Mouse (Mus musculus) kidney, adult 2 months (tissue): Measurements from ENCODE around the gene Irf7. TPM values are rescaled to one million over a fixed set of nuclear protein-coding genes. Genes with fewer than 3 reads are reported as not detected.

Experiments
- DNase-seq: peaks from one replicate; pipeline ENCODE4 v3.0.0; 2021
- H3K27ac ChIP-seq: fragments of 200-500 bp; 2 replicates; pipeline ENCODE4 v1.5.1; 2012; ENCODE audit warnings: low read depth, low read length, control low read depth, inconsistent platforms; ENCODE audit not compliant: insufficient read depth
- H3K27me3 ChIP-seq: fragments of 200-500 bp; replicated peaks from 2 replicates; pipeline ENCODE4 v1.6.1; 2012; ENCODE audit warnings: mild to moderate bottlenecking, moderate library complexity, low read length, inconsistent platforms; ENCODE audit not compliant: control insufficient read depth, insufficient read depth
- H3K36me3 ChIP-seq: fragments of 200-500 bp; 2 replicates; pipeline ENCODE4 v1.6.1; 2012; ENCODE audit warnings: mild to moderate bottlenecking, moderate library complexity, low read length, inconsistent platforms; ENCODE audit not compliant: control insufficient read depth, insufficient read depth
- H3K4me1 ChIP-seq: fragments of 200-500 bp; 2 replicates; pipeline ENCODE4 v1.6.1; 2011; ENCODE audit warnings: low read length; ENCODE audit not compliant: control insufficient read depth, insufficient read depth
- H3K4me3 ChIP-seq: fragments of 200-500 bp; 2 replicates; pipeline ENCODE4 v1.5.1; 2011; ENCODE audit warnings: mild to moderate bottlenecking, low read depth, low read length, control low read depth; ENCODE audit not compliant: insufficient read depth
- CTCF ChIP-seq: fragments of 200-500 bp; conservative IDR thresholded peaks from 2 replicates; pipeline ENCODE4 v1.5.1; 2011; ENCODE audit warnings: low read depth, mild to moderate bottlenecking, control low read depth, low read length, moderate library complexity, mixed read lengths; ENCODE audit not compliant: insufficient read depth, insufficient read length
- POLR2A ChIP-seq: fragments of 200-500 bp; IDR thresholded peaks from one replicate; pipeline ENCODE4 v1.6.1; 2011; ENCODE audit warnings: low read depth, low read length, control low read depth
- whole genome bisulfite sequencing: fragments of 180-500 bp; shearing (Covaris S2); methylation state at CpG from one replicate; pipeline ENCODE4 v1.1.7; 2018; 5-methylcytosine and 5-hydroxymethylcytosine counted together
- polyA plus RNA-seq: library from polyadenylated mRNA; depleted of rRNA; stranded (reverse); fragments of >200 nt; gene quantifications from 2 replicates; pipeline ENCODE4 v1.2.3, GENCODE M21; 2012

The Irf7 gene
- polyA plus RNA-seq, 1 experiment = 57.5 TPM

- Histone ChIP-seq H3K27me3 (no peaks in the 10 kb centered on the region), H3K4me3 (no peak overlapping the region), H3K36me3 (no peaks in the 10 kb centered on the region), H3K4me1 (peaks cover 7% of the 10 kb centered on the region; the same call in 1 of the 2 replicates), H3K27ac (no peak overlapping the region)
- no peak for DNase-seq
- 87% methylated on average over 3 of the region's 3 CpGs for WGBS
- TF ChIP-seq POLR2A = no peak
- no peak for TF ChIP-seq CTCF
Measured at GRCm38 (mm10) chr7:141270631-141271030, 4.3 kb upstream of the Irf7 start.

GRCm38 (mm10) chr7:141269273-141269545, 2.9 kb upstream of the Irf7 start:
- WGBS = 79% methylated on average over 14 of the region's 14 CpGs
- no peak for DNase-seq
- no peak for TF ChIP-seq CTCF
- no peak for TF ChIP-seq POLR2A
- Histone ChIP-seq H3K36me3 (no peaks in the 10 kb centered on the region), H3K27me3 (no peaks in the 10 kb centered on the region), H3K27ac (no peak overlapping the region), H3K4me1 (peaks cover 3% of the 10 kb centered on the region; the same call in 1 of the 2 replicates), H3K4me3 (no peak overlapping the region; the same call in 1 of the 2 replicates)

DNA sequence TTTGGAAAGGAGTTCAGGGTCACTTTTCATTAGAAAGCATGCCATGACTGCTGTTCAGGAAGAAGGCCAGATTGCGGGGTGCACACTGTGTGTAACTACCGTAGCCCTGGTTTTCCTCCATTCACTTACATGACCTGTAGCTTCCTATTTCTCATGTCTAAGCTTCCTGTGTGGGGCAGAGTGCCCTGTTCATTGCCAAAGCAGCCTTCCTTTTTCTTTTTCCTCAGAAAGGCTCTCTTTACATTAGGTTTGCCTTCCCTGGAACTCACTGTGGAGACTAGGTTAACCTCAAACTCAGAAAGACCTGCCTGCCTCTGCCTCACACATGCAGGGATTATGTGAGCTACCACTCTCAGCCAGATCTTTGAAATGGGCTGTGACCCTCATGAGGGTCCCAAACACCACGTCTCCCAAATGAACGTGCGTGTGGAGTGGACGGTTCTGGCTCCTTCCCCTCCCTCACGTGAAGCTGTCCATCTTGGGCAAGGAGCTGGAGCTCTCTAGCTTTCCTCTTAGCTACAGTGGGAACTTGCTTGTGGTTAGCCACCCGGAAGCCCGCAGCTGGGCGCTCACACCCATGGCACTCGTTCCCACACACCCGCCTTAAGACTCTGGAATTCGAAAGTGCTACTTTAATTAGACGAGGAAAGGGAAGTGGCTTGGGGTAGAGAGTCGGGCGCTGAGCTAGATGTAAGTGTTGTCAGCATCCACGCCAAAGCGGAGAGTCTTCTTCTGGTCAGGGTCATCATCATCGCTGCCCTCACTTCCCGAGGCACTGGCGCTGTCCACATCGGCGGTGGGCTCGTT, 2.4 kb upstream of the Irf7 start:
- 72% methylated on average over 24 of the region's 24 CpGs for WGBS
- H3K27me3 ChIP-seq = no peaks in the 10 kb centered on the region
- peaks cover 3% of the 10 kb centered on the region; the same call in 1 of the 2 replicates for H3K4me1 ChIP-seq
- no peak overlapping the region; the same call in 1 of the 2 replicates for H3K4me3 ChIP-seq
- peak; percentile 38 for DNase-seq
- H3K27ac ChIP-seq = no peak overlapping the region
- no peaks in the 10 kb centered on the region for H3K36me3 ChIP-seq
- TF ChIP-seq POLR2A = no peak
- TF ChIP-seq CTCF = no peak

- H3K36me3 ChIP-seq = 0 out of 2 replicates have a peak, but pooled peaks cover 3% of the 10 kb centered on the region
- WGBS = 30% methylated on average over 11 of the region's 11 CpGs
Measured at GRCm38 (mm10) chr7:141265411-141265738, 906 bp downstream of the Irf7 start.

GRCm38 (mm10) chr7:141264761-141265410, 1.4 kb downstream of the Irf7 start:
- WGBS = 33% methylated on average over 12 of the region's 12 CpGs
- H3K4me3 ChIP-seq = peak overlapping the region; percentile 13

More at GRCm38 (mm10) chr7:141265411-141265738, 906 bp downstream of the Irf7 start:
- Histone ChIP-seq H3K27ac (no peak overlapping the region), H3K4me3 (peak overlapping the region; percentile 13), H3K4me1 (peaks cover 3% of the 10 kb centered on the region; the same call in 1 of the 2 replicates), H3K27me3 (no peaks in the 10 kb centered on the region)
- no peak for TF ChIP-seq POLR2A
- DNase-seq = no peak

GRCm38 (mm10) chr7:141264041-141264700, 2.1 kb downstream of the Irf7 start:
- no peak overlapping the region for H3K27ac ChIP-seq
- DNase-seq = no peak
- H3K4me3 ChIP-seq = no peak overlapping the region
- TF ChIP-seq CTCF = no peak
- no peak for TF ChIP-seq POLR2A
- H3K27me3 ChIP-seq = no peaks in the 10 kb centered on the region
- 71% methylated on average over 11 of the region's 11 CpGs for WGBS
- H3K4me1 ChIP-seq = peaks cover 3% of the 10 kb centered on the region; the same call in 1 of the 2 replicates
- H3K36me3 ChIP-seq = peaks cover 6% of the 10 kb centered on the region; the same call in 1 of the 2 replicates

More at GRCm38 (mm10) chr7:141264761-141265410, 1.4 kb downstream of the Irf7 start:
- Histone ChIP-seq H3K27me3 (no peaks in the 10 kb centered on the region), H3K36me3 (0 out of 2 replicates have a peak, but pooled peaks cover 3% of the 10 kb centered on the region), H3K4me1 (peaks cover 3% of the 10 kb centered on the region; the same call in 1 of the 2 replicates), H3K27ac (no peak overlapping the region)
- TF ChIP-seq CTCF (peak; percentile 54), POLR2A (no peak)
- DNase-seq = peak; percentile 39

DNA sequence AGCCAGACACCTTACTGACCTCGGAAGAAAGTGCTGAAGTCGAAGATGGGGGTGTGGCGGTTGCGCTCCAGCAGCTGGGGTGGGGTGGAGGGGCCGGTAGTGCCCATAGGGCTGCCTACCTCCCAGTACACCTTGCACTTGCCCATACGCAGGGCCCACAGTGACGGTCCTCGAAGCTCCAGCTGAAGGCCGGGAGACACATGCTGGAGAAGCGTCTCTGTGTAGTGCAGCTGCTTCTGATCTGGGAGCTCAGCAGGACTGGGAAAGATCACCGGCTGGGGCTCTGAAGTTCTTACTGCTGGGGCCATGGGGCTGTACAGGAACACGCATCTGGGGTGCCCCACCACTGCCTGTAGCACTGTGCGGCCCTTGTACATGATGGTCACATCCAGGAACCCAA, 2.6 kb downstream of the Irf7 start:
- no peak for TF ChIP-seq CTCF
- TF ChIP-seq POLR2A = no peak
- no peak for DNase-seq
- WGBS = 84% methylated on average over 13 of the region's 13 CpGs
- no peak overlapping the region for H3K4me3 ChIP-seq
- H3K27ac ChIP-seq = no peak overlapping the region
- no peaks in the 10 kb centered on the region for H3K27me3 ChIP-seq
- H3K36me3 ChIP-seq = peaks cover 6% of the 10 kb centered on the region; the same call in 1 of the 2 replicates
- peaks cover 3% of the 10 kb centered on the region; the same call in 1 of the 2 replicates for H3K4me1 ChIP-seq
